Mouse (Mus musculus) stomach, postnatal 0 days (tissue): ENCODE data around the gene Sirpb1c.

Source experiments
- CTCF ChIP-seq: IDR thresholded peaks from 2 replicates; pipeline ENCODE4 v1.5.1; 2016; ENCODE audit warnings: antibody characterized with exemption, low read depth, mild to moderate bottlenecking, moderate library complexity
- EP300 ChIP-seq: optimal IDR thresholded peaks from 2 replicates; pipeline ENCODE3; 2016; ENCODE audit warnings: antibody characterized with exemption

GRCm38 (mm10) chr3:15849922-15850321 is 1.6 kb upstream of the Sirpb1c start:
- TF ChIP-seq CTCF (no peak), EP300 (no peak)
